Mouse (Mus musculus) kidney, postnatal 36 days (tissue): ENCODE results near the gene Vinac1.

ENCODE experiments used
- DNase-seq, 2 experiments: peaks; one replicate each; pipeline ENCODE4 v3.0.0; 2021 to 2022; ENCODE audit warnings: mixed read lengths in 2 of 2

The Vinac1 gene

GRCm38 (mm10) chr2:129047811-129048210 lies at the start of gene Vinac1:
Gene Vinac1 (minus strand): TSS chr2:129048172.
- no peak for DNase-seq

GRCm38 (mm10) chr2:129093926-129094724 lies 46.2 kb upstream of the Vinac1 start:
- DNase-seq: peak; percentile 68 to 76

- DNase-seq: no peak
Measured at GRCm38 (mm10) chr2:129092810-129093209, 44.8 kb upstream of the Vinac1 start.

- DNase-seq: no peak
Measured at GRCm38 (mm10) chr2:129090370-129090769, 42.4 kb upstream of the Vinac1 start.

GRCm38 (mm10) chr2:129087520-129087919 lies 39.5 kb upstream of the Vinac1 start:
- DNase-seq: no peak

- DNase-seq: peak in 1 of 2 experiments; percentile 58
Measured at GRCm38 (mm10) chr2:129084959-129085358, 37.0 kb upstream of the Vinac1 start.

- DNase-seq: no peak
Measured at GRCm38 (mm10) chr2:129083514-129083913, 35.5 kb upstream of the Vinac1 start.

GRCm38 (mm10) chr2:129081097-129081496 lies 33.1 kb upstream of the Vinac1 start:
- peak in 1 of 2 experiments; percentile 24 for DNase-seq

- DNase-seq: no peak
Measured at GRCm38 (mm10) chr2:129079194-129079593, 31.2 kb upstream of the Vinac1 start.

- peak; percentile 15 to 46 for DNase-seq
Measured at GRCm38 (mm10) chr2:129078313-129078712, 30.3 kb upstream of the Vinac1 start.

GRCm38 (mm10) chr2:129070296-129070695 lies 22.3 kb upstream of the Vinac1 start:
- DNase-seq: no peak

GRCm38 (mm10) chr2:129066326-129066725 lies 18.4 kb upstream of the Vinac1 start:
- DNase-seq: peak; percentile 40 to 57

GRCm38 (mm10) chr2:129065437-129066282 lies 17.7 kb upstream of the Vinac1 start, which contains the start of gene Ttl:
Gene Ttl (plus strand): TSS chr2:129065942.
- peak; percentile 83 to 91 for DNase-seq

GRCm38 (mm10) chr2:129061456-129062059 lies 13.6 kb upstream of the Vinac1 start:
- no peak for DNase-seq

GRCm38 (mm10) chr2:129057920-129058361 lies 10.0 kb upstream of the Vinac1 start:
- no peak for DNase-seq

GRCm38 (mm10) chr2:129057256-129057655 lies 9.3 kb upstream of the Vinac1 start:
- no peak for DNase-seq

GRCm38 (mm10) chr2:129056597-129056996 lies 8.6 kb upstream of the Vinac1 start:
- DNase-seq: peak in 1 of 2 experiments; percentile 54

- no peak for DNase-seq
Measured at GRCm38 (mm10) chr2:129055741-129056140, 7.8 kb upstream of the Vinac1 start.

GRCm38 (mm10) chr2:129052451-129052983 lies 4.5 kb upstream of the Vinac1 start:
- no peak for DNase-seq

GRCm38 (mm10) chr2:129046846-129047196 lies 1.2 kb downstream of the Vinac1 start:
- no peak for DNase-seq

- no peak for DNase-seq
Measured at GRCm38 (mm10) chr2:129046172-129046845, 1.7 kb downstream of the Vinac1 start.

GRCm38 (mm10) chr2:129040567-129040966 lies 7.4 kb downstream of the Vinac1 start:
- DNase-seq: peak in 1 of 2 experiments; percentile 52
